Mouse (Mus musculus) thymus, adult 2 months (tissue): ENCODE results near the gene 2410004B18Rik. TPM values are rescaled to one million over a fixed set of nuclear protein-coding genes. Genes with fewer than 3 reads are reported as not detected.
"Not testable (repeated sequence)": the region's sequence is repeated elsewhere in the genome, so short reads cannot be mapped to it uniquely, and the experiment has no call there.

Experiments used
- DNase-seq: peaks from one replicate; pipeline ENCODE4 v3.0.0; 2021
- H3K27ac ChIP-seq: fragments of 200-500 bp; 2 replicates; pipeline ENCODE4 v1.5.1; 2012; ENCODE audit warnings: low read length, control low read depth; ENCODE audit not compliant: control insufficient read depth, insufficient read depth
- H3K27me3 ChIP-seq: fragments of 200-500 bp; 2 replicates; pipeline ENCODE4 v1.6.1; 2012; ENCODE audit warnings: mild to moderate bottlenecking, low read length, moderate library complexity, mixed read lengths; ENCODE audit not compliant: control insufficient read depth, insufficient read depth
- H3K36me3 ChIP-seq: fragments of 200-500 bp; 2 replicates; pipeline ENCODE4 v1.6.1; 2012; ENCODE audit warnings: mild to moderate bottlenecking, low read length, moderate library complexity; ENCODE audit not compliant: control insufficient read depth, insufficient read depth
- H3K4me1 ChIP-seq: fragments of 200-500 bp; replicated peaks from 2 replicates; pipeline ENCODE4 v1.6.1; 2012; ENCODE audit warnings: low read length; ENCODE audit not compliant: control insufficient read depth, insufficient read depth
- H3K4me3 ChIP-seq: fragments of 200-500 bp; 2 replicates; pipeline ENCODE4 v1.5.1; 2012; ENCODE audit warnings: mild to moderate bottlenecking, low read length, control low read depth, moderate library complexity; ENCODE audit not compliant: control insufficient read depth, insufficient read depth
- CTCF ChIP-seq: fragments of 200-500 bp; IDR thresholded peaks from 2 replicates; pipeline ENCODE4 v1.5.1; 2012; ENCODE audit warnings: mild to moderate bottlenecking, control low read depth, low read length, moderate library complexity, borderline replicate concordance; ENCODE audit not compliant: control insufficient read depth, poor library complexity, insufficient read depth; ENCODE audit errors: extremely low read depth
- POLR2A ChIP-seq: fragments of 200-500 bp; IDR thresholded peaks from 2 replicates; pipeline ENCODE4 v1.6.1; 2012; ENCODE audit warnings: mild to moderate bottlenecking, low read length, control low read depth, moderate library complexity; ENCODE audit not compliant: control insufficient read depth, poor library complexity, insufficient read depth; ENCODE audit errors: extremely low read depth
- WGBS: fragments of 180-500 bp; shearing (Covaris S2); methylation state at CpG from one replicate; pipeline ENCODE4 v1.1.7; 2018; 5-methylcytosine and 5-hydroxymethylcytosine counted together
- polyA plus RNA-seq: library from polyadenylated mRNA; depleted of rRNA; stranded (reverse); fragments of >200 nt; gene quantifications from 2 replicates; pipeline ENCODE4 v1.2.3, GENCODE M21; 2012

The 2410004B18Rik gene
- polyA plus RNA-seq, 1 experiment = 20.6 TPM

DNA sequence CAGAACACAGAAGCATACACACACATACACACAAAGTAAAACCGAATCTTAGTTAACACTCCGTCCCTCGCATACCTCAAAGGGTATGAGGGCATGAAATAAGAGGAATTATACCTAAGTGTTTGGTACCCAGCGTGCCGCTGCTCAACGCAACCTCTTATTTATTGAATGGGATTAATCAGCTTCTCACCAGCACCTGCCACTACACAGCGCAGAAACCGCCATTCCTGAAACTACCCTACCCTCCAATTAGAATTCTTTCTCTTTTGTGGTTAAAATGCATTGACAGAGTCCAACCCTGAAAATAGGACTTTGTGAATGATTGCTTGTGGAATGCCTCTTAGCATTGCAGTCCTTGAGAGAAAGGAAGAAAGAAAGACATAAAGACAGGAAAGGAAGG is 34.3 kb upstream of the 2410004B18Rik start:
- H3K36me3 ChIP-seq = no peaks in the 10 kb centered on the region
- no peak for DNase-seq
- no peaks in the 10 kb centered on the region for H3K27me3 ChIP-seq
- WGBS = 95% methylated on average over 8 of the region's 8 CpGs
- H3K4me1 ChIP-seq = 0 out of 2 replicates have a peak, but pooled peaks cover 2% of the 10 kb centered on the region
- no peak overlapping the region for H3K27ac ChIP-seq
- H3K4me3 ChIP-seq = no peak overlapping the region
- TF ChIP-seq POLR2A (no peak), CTCF (no peak)

- WGBS = 55% methylated on average over 22 of the region's 22 CpGs
- Histone ChIP-seq H3K27ac (no peak overlapping the region), H3K4me3 (no peak overlapping the region)
Measured at GRCm38 (mm10) chr3:145904850-145905776, 32.7 kb upstream of the 2410004B18Rik start.

DNA sequence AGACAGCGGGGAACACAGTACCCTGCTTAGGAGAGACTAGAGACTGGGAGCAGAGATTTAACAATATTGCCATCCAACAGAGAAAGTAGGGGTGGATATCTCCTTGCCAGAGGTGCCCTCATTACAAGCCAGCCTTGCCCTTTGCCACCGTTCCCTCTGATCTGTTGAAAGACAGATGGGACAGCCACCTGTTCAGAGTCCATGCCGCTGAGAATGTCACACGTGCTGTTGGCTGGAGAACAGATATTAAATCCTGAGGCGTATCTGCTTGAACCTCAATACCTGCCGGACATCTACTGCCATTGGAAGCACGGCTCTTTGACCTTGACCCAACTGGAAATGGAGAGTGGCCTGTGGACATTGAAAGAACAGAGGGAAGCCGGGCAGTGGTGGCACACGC is 31.2 kb upstream of the 2410004B18Rik start:
- no peak for DNase-seq
- H3K4me3 ChIP-seq = no peak overlapping the region
- no peak overlapping the region for H3K27ac ChIP-seq
- 94% methylated on average over 9 of the region's 9 CpGs for WGBS
- H3K4me1 ChIP-seq = 0 out of 2 replicates have a peak, but pooled peaks cover 2% of the 10 kb centered on the region
- no peaks in the 10 kb centered on the region for H3K27me3 ChIP-seq
- no peaks in the 10 kb centered on the region for H3K36me3 ChIP-seq
- TF ChIP-seq CTCF = no peak
- no peak for TF ChIP-seq POLR2A

More at GRCm38 (mm10) chr3:145904850-145905776, 32.7 kb upstream of the 2410004B18Rik start:
- no peaks in the 10 kb centered on the region for H3K27me3 ChIP-seq
- TF ChIP-seq CTCF (peak; percentile 59; the same call in 1 of the 2 replicates), POLR2A (no peak)
- no peaks in the 10 kb centered on the region for H3K36me3 ChIP-seq
- H3K4me1 ChIP-seq = 0 out of 2 replicates have a peak, but pooled peaks cover 2% of the 10 kb centered on the region
- DNase-seq = peak; percentile 36

- Histone ChIP-seq H3K27me3 (no peaks in the 10 kb centered on the region), H3K4me3 (no peak overlapping the region), H3K36me3 (no peaks in the 10 kb centered on the region), H3K27ac (no peak overlapping the region), H3K4me1 (peaks cover 3% of the 10 kb centered on the region)
- no peak for TF ChIP-seq POLR2A
- TF ChIP-seq CTCF = no peak
- no peak for DNase-seq
- WGBS = 94% methylated on average over 7 of the region's 7 CpGs
Measured at GRCm38 (mm10) chr3:145912512-145912911, 25.3 kb upstream of the 2410004B18Rik start.

- WGBS = 89% methylated on average over 6 of the region's 6 CpGs
- H3K27me3 ChIP-seq = no peaks in the 10 kb centered on the region
- DNase-seq = no peak
- H3K4me1 ChIP-seq = peaks cover 7% of the 10 kb centered on the region
- no peak overlapping the region for H3K4me3 ChIP-seq
- no peak overlapping the region for H3K27ac ChIP-seq
- no peak for TF ChIP-seq CTCF
- TF ChIP-seq POLR2A = no peak
- H3K36me3 ChIP-seq = no peaks in the 10 kb centered on the region
Measured at GRCm38 (mm10) chr3:145913263-145913662, 24.6 kb upstream of the 2410004B18Rik start.

GRCm38 (mm10) chr3:145913942-145914341 is 23.9 kb upstream of the 2410004B18Rik start:
- WGBS = 90% methylated on average over 7 of the region's 7 CpGs
- H3K36me3 ChIP-seq, H3K27me3 ChIP-seq, H3K27ac ChIP-seq, DNase-seq, H3K4me3 ChIP-seq, H3K4me1 ChIP-seq: not testable (repeated sequence)

GRCm38 (mm10) chr3:145916374-145916773 is 21.4 kb upstream of the 2410004B18Rik start:
- TF ChIP-seq CTCF = no peak
- no peak overlapping the region for H3K4me3 ChIP-seq

More at GRCm38 (mm10) chr3:145916374-145916773, 21.4 kb upstream of the 2410004B18Rik start:
- Histone ChIP-seq H3K27ac (no peak overlapping the region), H3K36me3 (no peaks in the 10 kb centered on the region), H3K4me1 (peaks cover 7% of the 10 kb centered on the region), H3K27me3 (no peaks in the 10 kb centered on the region)
- 15% methylated on average over 5 of the region's 5 CpGs for WGBS
- DNase-seq = no peak
